Mouse (Mus musculus) cerebellum, adult 11 months (tissue): ENCODE results near the gene Smyd4.

Experiments
- DNase-seq: peaks from one replicate; pipeline ENCODE4 v3.0.0; 2022

Gene Smyd4

GRCm38 (mm10) chr11:75453991-75454930 lies 106.0 kb downstream of the Smyd4 start, which contains the start of gene Wdr81:
TSS of gene Wdr81 (minus strand) at chr11:75454717.
- peak; percentile 72 for DNase-seq
